Mouse (Mus musculus) limb, embryonic 15.5 days (tissue): ENCODE data around the gene B2m. TPM values are rescaled to one million over a fixed set of nuclear protein-coding genes. Genes with fewer than 3 reads are reported as not detected.

ENCODE experiments used
- ATAC-seq: fragments of 200-750 bp; cut with Nextera tagmentation; 2 replicates; pipeline ENCODE4 v1.8.0; 2017; ENCODE audit warnings: low read depth, moderate TSS enrichment; ENCODE audit not compliant: insufficient number of reproducible peaks, low FRiP score, low TSS enrichment
- H3K27ac ChIP-seq: fragments of 300-500 bp; sonication (generic); 2 replicates; pipeline ENCODE4 v1.5.1; 2015; ENCODE audit warnings: moderate library complexity, mild to moderate bottlenecking, inconsistent platforms
- H3K27me3 ChIP-seq: fragments of 300-500 bp; sonication (generic); 2 replicates; pipeline ENCODE4 v1.6.1; 2015; ENCODE audit warnings: inconsistent platforms
- H3K36me3 ChIP-seq: fragments of 300-500 bp; sonication (generic); 2 replicates; pipeline ENCODE4 v1.6.1; 2015; ENCODE audit warnings: inconsistent platforms
- H3K4me1 ChIP-seq: fragments of 300-500 bp; sonication (generic); 2 replicates; pipeline ENCODE4 v1.6.1; 2015; ENCODE audit warnings: inconsistent platforms
- H3K4me2 ChIP-seq: fragments of 300-500 bp; sonication (generic); 2 replicates; pipeline ENCODE4 v1.6.1; 2015; ENCODE audit warnings: mild to moderate bottlenecking, inconsistent platforms
- H3K4me3 ChIP-seq: fragments of 300-500 bp; sonication (generic); 2 replicates; pipeline ENCODE4 v1.5.1; 2015; ENCODE audit warnings: mild to moderate bottlenecking, inconsistent platforms
- H3K9ac ChIP-seq: fragments of 300-500 bp; sonication (generic); 2 replicates; pipeline ENCODE4 v1.6.1; 2015; ENCODE audit warnings: inconsistent platforms
- H3K9me3 ChIP-seq: fragments of 300-500 bp; sonication (generic); 2 replicates; pipeline ENCODE4 v1.6.1; 2016; ENCODE audit warnings: inconsistent platforms
- WGBS: fragments of 180-500 bp; shearing (Covaris S2); methylation state at CpG from one replicate; pipeline ENCODE4 v1.1.7; 2015; 5-methylcytosine and 5-hydroxymethylcytosine counted together
- polyA plus RNA-seq: library from polyadenylated mRNA; unstranded; fragments of >200 nt; fragmentation: Nextera tagmentation; extraction: Ambion mirVana; gene quantifications from 2 replicates; pipeline ENCODE4 v1.2.1, GENCODE M21; 2015

Gene B2m
- polyA plus RNA-seq, 1 experiment from 2014 or later, result 344 TPM

DNA sequence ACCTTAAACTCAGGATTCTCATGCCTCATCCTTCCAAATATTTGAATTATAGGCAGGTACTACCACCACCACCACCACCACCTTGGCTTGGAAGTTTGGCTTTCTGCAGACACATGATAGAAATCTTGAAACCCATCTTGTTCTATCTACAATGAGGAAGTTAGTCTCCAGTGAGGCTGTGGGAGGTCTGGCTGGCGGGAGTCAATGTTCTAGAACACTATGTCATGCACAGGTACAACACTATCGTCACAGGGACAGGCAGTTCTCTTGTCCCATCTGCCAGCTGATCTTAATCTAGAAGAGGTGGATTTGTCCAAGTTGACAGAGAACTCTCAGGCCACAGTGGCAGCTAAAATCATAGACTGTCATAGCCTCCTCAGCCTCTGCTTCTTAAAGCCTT is 14.9 kb upstream of the B2m start:
- H3K36me3 ChIP-seq, result no peaks in the 10 kb centered on the region
- no peaks in the 10 kb centered on the region for H3K9me3 ChIP-seq
- H3K4me1 ChIP-seq, result no peaks in the 10 kb centered on the region
- H3K27ac ChIP-seq, result no peak overlapping the region
- H3K4me3 ChIP-seq, result no peak overlapping the region
- 87% methylated on average over 2 of the region's 2 CpGs for WGBS
- H3K27me3 ChIP-seq, result no peaks in the 10 kb centered on the region
- H3K4me2 ChIP-seq, result no peak overlapping the region
- no peak overlapping the region for H3K9ac ChIP-seq
- ATAC-seq, result no peak

DNA sequence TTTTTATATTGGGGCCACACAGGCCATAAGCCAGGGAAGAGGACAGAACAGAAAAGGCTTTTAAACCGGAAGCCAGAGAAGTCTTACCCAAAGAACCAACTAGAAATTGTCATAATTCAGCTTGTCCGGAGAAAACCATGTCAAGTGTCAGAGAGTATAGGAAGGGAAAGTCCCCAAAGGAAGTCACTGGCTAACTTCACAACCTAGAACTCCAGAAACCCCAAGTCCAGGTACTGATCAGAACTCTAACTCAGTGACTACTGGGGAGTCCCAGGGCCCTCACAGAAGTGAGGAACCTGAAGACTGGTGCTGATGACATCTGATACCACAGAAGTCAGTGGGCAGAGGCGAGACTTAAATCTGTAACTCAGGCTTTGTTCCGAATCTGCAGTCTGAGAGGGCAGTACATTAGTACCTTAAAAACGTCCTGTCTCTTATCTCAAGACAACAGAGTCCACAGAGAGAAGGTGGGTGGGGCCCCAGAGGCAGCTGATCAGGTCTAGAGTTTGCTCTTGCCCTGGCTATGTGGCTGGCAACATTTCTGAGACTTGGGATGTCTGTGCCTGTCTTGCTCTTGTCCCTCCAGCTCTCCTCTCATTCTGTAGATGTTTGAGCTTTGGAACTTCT is 9.5 kb upstream of the B2m start:
- no peak for ATAC-seq
- H3K4me3 ChIP-seq, result no peak overlapping the region
- no peaks in the 10 kb centered on the region for H3K27me3 ChIP-seq
- H3K36me3 ChIP-seq, result no peaks in the 10 kb centered on the region
- no peak overlapping the region for H3K27ac ChIP-seq
- 49% methylated on average over 5 of the region's 5 CpGs for WGBS
- H3K9ac ChIP-seq, result no peak overlapping the region
- H3K4me1 ChIP-seq, result no peaks in the 10 kb centered on the region
- no peaks in the 10 kb centered on the region for H3K9me3 ChIP-seq
- H3K4me2 ChIP-seq, result no peak overlapping the region

DNA sequence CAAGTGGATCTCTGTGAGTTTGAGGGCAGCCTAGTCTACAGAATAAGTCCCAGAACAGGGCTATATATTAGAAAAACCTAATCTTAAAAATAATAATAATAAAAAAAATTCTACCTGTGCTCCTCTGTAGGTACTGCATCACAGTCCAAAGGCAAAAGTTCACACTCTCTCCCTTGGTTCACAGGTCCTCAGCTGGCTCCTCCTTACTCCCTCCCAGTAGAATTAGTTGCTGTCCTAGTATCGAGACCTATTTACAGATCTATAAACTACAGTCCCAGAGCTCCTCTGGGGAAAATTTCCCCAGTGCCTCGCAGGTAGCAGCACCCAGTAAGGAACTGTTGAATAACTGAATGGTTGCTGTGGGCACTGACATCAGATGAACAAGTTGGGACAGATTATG is 6.7 kb upstream of the B2m start:
- WGBS, result 55% methylated on average over 2 of the region's 2 CpGs
- Histone ChIP-seq H3K4me3 (no peak overlapping the region), H3K9ac (no peak overlapping the region), H3K36me3 (no peaks in the 10 kb centered on the region), H3K9me3 (no peaks in the 10 kb centered on the region), H3K27me3 (no peaks in the 10 kb centered on the region), H3K4me1 (no peaks in the 10 kb centered on the region), H3K4me2 (no peak overlapping the region), H3K27ac (no peak overlapping the region)
- no peak for ATAC-seq

DNA sequence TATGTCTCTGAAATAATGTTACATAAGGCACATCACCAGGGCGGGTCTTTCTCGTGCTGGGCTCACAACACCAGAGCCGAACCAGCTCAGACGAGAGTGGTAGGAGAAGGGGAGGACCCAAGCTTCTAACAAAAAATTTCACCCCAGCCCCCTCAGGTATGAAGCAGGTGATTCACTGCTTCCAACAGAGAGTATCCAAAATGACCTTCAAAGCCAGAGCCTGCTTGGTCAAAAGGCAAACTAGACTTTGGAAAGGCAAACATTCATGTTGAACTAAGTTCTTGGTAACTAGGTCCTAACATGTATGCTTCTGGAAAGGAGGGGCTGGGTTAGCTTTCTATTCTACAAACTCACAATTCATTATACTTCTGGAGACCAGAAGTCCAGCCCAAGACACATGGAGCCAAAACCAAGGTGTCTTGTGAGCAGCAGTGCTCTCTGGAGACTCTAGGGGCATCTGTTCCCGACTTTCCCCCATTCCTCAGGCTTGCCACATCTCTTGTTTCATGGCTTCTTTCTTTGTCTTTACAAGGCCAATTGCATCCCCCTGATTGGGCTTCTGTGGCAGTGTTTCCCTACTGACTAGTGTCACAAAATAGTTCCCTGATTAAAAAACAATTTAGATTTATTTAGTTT is 6.0 kb upstream of the B2m start:
- WGBS, result 67% methylated on average over 5 of the region's 5 CpGs

DNA sequence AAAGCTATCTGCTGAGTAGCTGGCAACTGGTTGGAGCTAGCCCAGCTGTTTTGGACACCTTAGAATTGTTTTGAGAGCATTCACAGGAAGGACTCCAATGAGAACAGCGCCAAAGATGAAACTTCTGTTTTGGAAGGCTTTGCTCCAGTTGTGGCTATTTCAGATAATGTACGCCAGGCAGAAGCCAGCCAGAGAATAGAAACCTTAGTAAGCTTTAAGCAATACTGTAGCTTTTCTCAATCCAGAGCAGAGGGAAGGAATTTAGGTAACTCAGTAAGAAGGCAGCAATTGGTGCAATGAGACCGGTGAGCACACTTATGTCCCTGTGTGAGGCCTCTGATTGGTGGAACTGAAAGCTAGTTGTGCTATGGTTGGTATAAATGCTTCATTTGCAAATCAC is 4.4 kb upstream of the B2m start:
- no peaks in the 10 kb centered on the region for H3K9me3 ChIP-seq
- 87% methylated on average over 3 of the region's 3 CpGs for WGBS
- H3K4me1 ChIP-seq, result no peaks in the 10 kb centered on the region; the same call in 1 of the 2 replicates
- no peak overlapping the region for H3K27ac ChIP-seq
- H3K36me3 ChIP-seq, result no peaks in the 10 kb centered on the region
- ATAC-seq, result no peak
- H3K4me3 ChIP-seq, result no peak overlapping the region
- no peak overlapping the region for H3K4me2 ChIP-seq
- H3K27me3 ChIP-seq, result no peaks in the 10 kb centered on the region
- H3K9ac ChIP-seq, result no peak overlapping the region

More for the DNA sequence above, 6.0 kb upstream of the B2m start:
- Histone ChIP-seq H3K4me2 (no peak overlapping the region), H3K4me1 (no peaks in the 10 kb centered on the region), H3K9ac (no peak overlapping the region), H3K36me3 (no peaks in the 10 kb centered on the region), H3K9me3 (no peaks in the 10 kb centered on the region), H3K27ac (no peak overlapping the region), H3K27me3 (no peaks in the 10 kb centered on the region), H3K4me3 (no peak overlapping the region)
- no peak for ATAC-seq

DNA sequence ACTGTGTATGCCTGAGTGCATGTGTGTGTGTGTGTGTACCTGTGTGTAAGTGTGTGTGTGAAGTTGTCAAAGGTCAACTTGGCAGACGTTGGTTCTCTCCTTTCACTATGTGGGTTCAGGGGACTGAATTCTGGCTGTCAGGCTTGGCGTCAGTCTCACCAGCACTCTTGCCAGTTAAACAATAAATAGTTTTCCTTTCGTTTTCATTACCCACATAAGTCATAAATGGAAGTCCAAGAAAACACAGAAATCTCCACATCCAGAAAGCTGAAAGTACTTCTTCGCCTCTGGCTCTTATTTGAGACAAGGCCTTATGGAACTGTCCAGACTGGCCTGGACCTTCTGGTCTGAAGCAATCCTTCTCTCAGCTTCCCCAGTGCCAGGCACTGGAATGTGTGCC is 1.7 kb upstream of the B2m start:
- Histone ChIP-seq H3K9ac (no peak overlapping the region), H3K9me3 (no peaks in the 10 kb centered on the region), H3K27me3 (no peaks in the 10 kb centered on the region), H3K4me2 (no peak overlapping the region), H3K4me1 (peaks cover 6% of the 10 kb centered on the region; the same call in 1 of the 2 replicates), H3K4me3 (no peak overlapping the region), H3K27ac (no peak overlapping the region), H3K36me3 (no peaks in the 10 kb centered on the region)
- ATAC-seq, result no peak
- 67% methylated on average over 4 of the region's 4 CpGs for WGBS

DNA sequence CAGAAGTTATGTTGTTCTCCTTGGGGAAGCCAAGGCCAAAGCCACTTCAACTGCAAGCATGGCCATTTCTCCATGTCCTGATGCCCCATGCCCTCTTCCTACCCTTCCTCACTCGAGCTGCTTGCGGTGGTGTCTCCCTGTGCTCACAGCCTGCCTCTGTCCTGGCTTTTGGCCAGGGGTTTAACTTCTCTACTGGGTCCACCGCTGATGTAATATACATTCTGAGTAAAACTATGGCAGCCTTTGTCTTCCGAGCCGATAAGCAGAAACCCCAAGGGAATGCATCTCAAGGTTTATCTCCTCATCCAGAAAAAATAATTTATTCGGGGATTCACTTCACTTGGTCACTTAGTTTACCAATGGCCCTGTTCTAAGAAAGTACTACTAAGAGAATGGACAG is 799 bp upstream of the B2m start:
- H3K27ac ChIP-seq, result no peak overlapping the region
- H3K27me3 ChIP-seq, result no peaks in the 10 kb centered on the region
- no peak for ATAC-seq
- no peaks in the 10 kb centered on the region for H3K9me3 ChIP-seq
- H3K9ac ChIP-seq, result no peak overlapping the region
- H3K36me3 ChIP-seq, result 0 out of 2 replicates have a peak, but pooled peaks cover 5% of the 10 kb centered on the region
- H3K4me2 ChIP-seq, result no peak overlapping the region
- peak overlapping the region; percentile 69; the same call in 1 of the 2 replicates for H3K4me3 ChIP-seq
- WGBS, result 77% methylated on average over 6 of the region's 6 CpGs
- H3K4me1 ChIP-seq, result peaks cover 6% of the 10 kb centered on the region; the same call in 1 of the 2 replicates

DNA sequence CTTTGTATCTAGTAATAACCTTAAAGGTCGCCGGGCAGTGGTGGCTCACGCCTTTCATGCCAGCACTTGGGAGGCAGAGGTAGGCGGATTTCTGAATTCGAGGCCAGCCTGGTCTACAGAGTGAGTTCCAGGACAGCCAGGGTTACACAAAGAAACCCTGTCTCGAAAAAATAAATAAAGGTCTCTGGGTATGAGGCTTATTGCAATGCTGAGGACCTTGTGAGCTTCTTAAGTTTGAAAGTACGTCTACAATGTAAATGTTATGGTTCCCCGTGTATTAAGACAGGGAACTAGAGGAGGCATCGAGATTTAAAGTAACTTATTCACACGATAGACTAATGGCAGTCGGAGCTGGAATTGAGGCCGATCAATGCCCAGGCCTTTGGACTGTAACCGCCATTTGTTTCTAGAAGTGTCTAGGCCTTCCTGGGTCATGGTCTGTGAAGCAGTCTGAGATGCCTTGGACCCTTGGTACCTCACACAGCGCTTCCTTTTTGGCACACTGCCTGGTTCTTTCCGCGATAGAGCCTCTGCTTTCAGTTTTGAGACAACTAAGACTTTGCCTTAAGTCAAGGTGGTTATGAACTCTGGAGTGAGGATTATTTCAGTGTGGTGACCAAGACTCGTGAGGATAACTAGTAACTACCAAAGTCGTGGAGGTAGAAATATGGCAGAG is 894 bp downstream of the B2m start:
- 0 out of 2 replicates have a peak, but pooled peaks cover 5% of the 10 kb centered on the region for H3K36me3 ChIP-seq
- peak overlapping the region; percentile 63 for H3K4me2 ChIP-seq
- WGBS, result 24% methylated on average over 18 of the region's 18 CpGs
- no peak for ATAC-seq
- H3K4me1 ChIP-seq, result peaks cover 6% of the 10 kb centered on the region; the same call in 1 of the 2 replicates
- no peaks in the 10 kb centered on the region for H3K9me3 ChIP-seq
- peak overlapping the region; percentile 62 for H3K9ac ChIP-seq
- H3K4me3 ChIP-seq, result peak overlapping the region; percentile 69
- H3K27me3 ChIP-seq, result no peaks in the 10 kb centered on the region
- H3K27ac ChIP-seq, result peak overlapping the region; percentile 86

DNA sequence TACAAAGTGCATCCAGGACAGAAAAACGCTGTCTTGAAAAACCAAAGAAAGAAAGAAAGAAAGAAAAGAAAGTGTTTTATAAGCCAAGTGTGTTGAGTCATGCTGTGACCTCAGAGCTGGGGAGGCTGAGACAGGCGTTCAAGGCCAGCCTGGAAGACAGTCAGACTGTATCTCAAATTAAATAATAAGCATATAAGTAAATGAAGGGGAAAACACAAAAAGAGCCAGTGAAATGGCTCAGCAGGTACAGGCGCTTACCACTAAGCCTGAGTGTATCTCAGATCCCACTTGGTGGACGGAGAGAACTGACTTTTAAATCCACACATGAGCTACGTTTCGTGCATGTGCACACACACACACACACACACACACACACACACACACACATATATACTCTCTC is 1.8 kb downstream of the B2m start:
- peaks cover 6% of the 10 kb centered on the region; the same call in 1 of the 2 replicates for H3K4me1 ChIP-seq
- 92% methylated on average over 6 of the region's 6 CpGs for WGBS
- H3K36me3 ChIP-seq, result 0 out of 2 replicates have a peak, but pooled peaks cover 5% of the 10 kb centered on the region
- no peaks in the 10 kb centered on the region for H3K9me3 ChIP-seq
- no peak overlapping the region for H3K27ac ChIP-seq
- no peak overlapping the region for H3K4me2 ChIP-seq
- H3K27me3 ChIP-seq, result no peaks in the 10 kb centered on the region
- no peak for ATAC-seq
- no peak overlapping the region for H3K9ac ChIP-seq
- H3K4me3 ChIP-seq, result peak overlapping the region; percentile 69; the same call in 1 of the 2 replicates

DNA sequence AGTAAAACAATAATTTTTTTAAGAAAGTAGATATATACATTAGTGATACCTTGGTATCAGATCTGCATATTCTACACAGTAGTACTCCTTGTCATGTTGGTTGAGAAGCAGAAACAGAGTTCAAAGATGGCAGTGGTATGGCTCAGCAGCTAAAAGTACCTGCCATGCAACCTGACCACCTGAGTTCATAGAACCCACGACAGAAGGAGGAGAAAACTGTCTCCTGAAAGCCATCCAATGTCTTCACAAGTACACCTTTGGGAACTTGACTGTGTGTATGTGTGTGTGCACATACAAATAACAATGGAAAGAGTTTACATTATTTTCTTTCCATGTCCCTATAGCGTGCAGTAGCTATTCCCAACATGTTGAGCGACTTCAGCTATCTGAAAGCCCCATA is 2.2 kb downstream of the B2m start:
- Histone ChIP-seq H3K4me3 (no peak overlapping the region), H3K4me1 (peaks cover 6% of the 10 kb centered on the region; the same call in 1 of the 2 replicates), H3K9ac (no peak overlapping the region), H3K4me2 (no peak overlapping the region), H3K27me3 (no peaks in the 10 kb centered on the region), H3K27ac (no peak overlapping the region), H3K9me3 (no peaks in the 10 kb centered on the region), H3K36me3 (0 out of 2 replicates have a peak, but pooled peaks cover 5% of the 10 kb centered on the region)
- 84% methylated on average over 3 of the region's 3 CpGs for WGBS
- no peak for ATAC-seq

DNA sequence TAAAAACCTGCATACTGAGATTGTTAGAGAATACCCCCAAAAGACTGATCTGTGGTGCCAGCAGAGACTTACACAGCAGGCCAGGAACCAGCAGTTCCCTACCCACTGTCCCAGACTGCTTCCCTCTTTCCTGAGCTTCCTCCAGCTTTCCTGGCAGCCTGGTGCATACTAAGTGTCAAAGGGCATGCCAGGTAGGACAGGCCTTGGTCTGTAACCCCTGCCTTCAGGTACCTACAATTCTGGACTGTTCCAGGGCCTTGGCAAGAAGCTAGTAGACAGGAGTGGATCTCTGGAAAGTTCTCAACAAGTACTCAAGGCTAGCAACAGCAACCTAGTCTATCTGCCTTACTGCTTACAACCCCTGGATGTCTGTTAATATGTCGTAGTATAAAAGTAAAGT is 3.7 kb downstream of the B2m start:
- no peak overlapping the region for H3K4me2 ChIP-seq
- WGBS, result 91% methylated on average over 1 of the region's 1 CpGs
- H3K4me1 ChIP-seq, result peaks cover 6% of the 10 kb centered on the region; the same call in 1 of the 2 replicates
- H3K4me3 ChIP-seq, result no peak overlapping the region
- H3K9me3 ChIP-seq, result no peaks in the 10 kb centered on the region
- no peaks in the 10 kb centered on the region for H3K27me3 ChIP-seq
- ATAC-seq, result no peak
- no peak overlapping the region for H3K27ac ChIP-seq
- H3K9ac ChIP-seq, result no peak overlapping the region
- H3K36me3 ChIP-seq, result peaks cover 10% of the 10 kb centered on the region; the same call in 1 of the 2 replicates

DNA sequence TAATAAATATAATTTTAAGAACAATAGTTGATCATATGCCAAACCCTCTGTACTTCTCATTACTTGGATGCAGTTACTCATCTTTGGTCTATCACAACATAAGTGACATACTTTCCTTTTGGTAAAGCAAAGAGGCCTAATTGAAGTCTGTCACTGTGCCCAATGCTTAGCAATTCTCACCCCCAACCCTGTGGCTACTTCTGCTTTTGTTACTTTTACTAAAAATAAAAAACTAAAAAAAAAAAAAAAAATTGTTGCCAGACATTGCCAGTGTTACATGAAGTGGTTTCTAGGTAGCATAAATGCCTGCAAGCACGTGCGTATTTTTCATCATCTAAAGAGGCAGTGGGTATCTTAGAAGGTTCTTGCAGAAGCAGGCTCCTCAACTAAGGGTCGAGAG is 5.4 kb downstream of the B2m start:
- no peaks in the 10 kb centered on the region for H3K27me3 ChIP-seq
- H3K4me3 ChIP-seq, result no peak overlapping the region
- peaks cover 10% of the 10 kb centered on the region; the same call in 1 of the 2 replicates for H3K36me3 ChIP-seq
- 83% methylated on average over 3 of the region's 3 CpGs for WGBS
- H3K9ac ChIP-seq, result no peak overlapping the region
- no peak overlapping the region for H3K4me2 ChIP-seq
- no peak overlapping the region for H3K27ac ChIP-seq
- no peaks in the 10 kb centered on the region for H3K9me3 ChIP-seq
- ATAC-seq, result no peak
- H3K4me1 ChIP-seq, result 0 out of 2 replicates have a peak, but pooled peaks cover 6% of the 10 kb centered on the region
